Mouse (Mus musculus): ENCODE data around the gene Wdr78. TPM values are rescaled to one million over a fixed set of nuclear protein-coding genes. Genes with fewer than 3 reads are reported as not detected.

Wdr78 gene
- polyA plus RNA-seq (2012) = 1.1 and 1.3 TPM in 2 replicates

GRCm38 (mm10) chr4:103114184-103115111 lies at the start of gene Wdr78, which contains the start of gene Mier1:
Gene Wdr78 (minus strand): TSS chr4:103114555.
Gene Mier1 (plus strand): TSS chr4:103114390.

GRCm38 (mm10) chr4:103026621-103027020 lies 87.7 kb downstream of the Wdr78 start, which contains the start of gene Insl5:
Gene Insl5 (minus strand): TSS chr4:103026842.

Other genes starting within 250 kb of the Wdr78 start
- 2.1 TPM in 1 of 2 replicates, not detected in the other for gene Tctex1d1, start 135.9 kb downstream of the Wdr78 start, polyA plus RNA-seq (2012)
- not detected in 2 replicates for gene Insl5, start 87.7 kb downstream of the Wdr78 start, polyA plus RNA-seq (2012)
- 22.4 and 25.0 TPM in 2 replicates for gene Mier1, start 165 bp downstream of the Wdr78 start, polyA plus RNA-seq (2012)
- gene Slc35d1, start 100.6 kb upstream of the Wdr78 start, polyA plus RNA-seq (2012) = 1.9 and 2.6 TPM in 2 replicates
- not detected in 2 replicates for gene 4921539E11Rik, start 176.3 kb upstream of the Wdr78 start, polyA plus RNA-seq (2012)
- gene Oma1, start 199.3 kb upstream of the Wdr78 start, polyA plus RNA-seq (2012) = 0.96 and 1.2 TPM in 2 replicates

All from megakaryocyte-erythroid progenitor cell, adult 5 weeks (primary cell).